Mouse (Mus musculus) mouse trophoblast stem cell (cell line): Measurements from ENCODE around the gene Slc9a2.

Experiments used
- in situ Hi-C, 2 experiments: fragments of 300-500 bp; cut with MseI, MboI; formaldehyde crosslinking; loops; 2 replicates in 1 of 2; 3 replicates in 1 of 2; pipeline ENCODE4 v1.15.1; 2025

Slc9a2 gene

GRCm38 (mm10) chr1:40784306-40784705 is 103.9 kb downstream of the Slc9a2 start:
- in situ Hi-C loops, result no loop called here

GRCm38 (mm10) chr1:40785876-40786445 is 105.6 kb downstream of the Slc9a2 start:
- in situ Hi-C loops, result no loop called here

- in situ Hi-C loops, result no loop called here
These were observed 108.6 kb downstream of the Slc9a2 start for GRCm38 (mm10) chr1:40788956-40789355.

- in situ Hi-C loops, result no loop called here
These were observed 109.4 kb downstream of the Slc9a2 start for GRCm38 (mm10) chr1:40789666-40790233.

DNA sequence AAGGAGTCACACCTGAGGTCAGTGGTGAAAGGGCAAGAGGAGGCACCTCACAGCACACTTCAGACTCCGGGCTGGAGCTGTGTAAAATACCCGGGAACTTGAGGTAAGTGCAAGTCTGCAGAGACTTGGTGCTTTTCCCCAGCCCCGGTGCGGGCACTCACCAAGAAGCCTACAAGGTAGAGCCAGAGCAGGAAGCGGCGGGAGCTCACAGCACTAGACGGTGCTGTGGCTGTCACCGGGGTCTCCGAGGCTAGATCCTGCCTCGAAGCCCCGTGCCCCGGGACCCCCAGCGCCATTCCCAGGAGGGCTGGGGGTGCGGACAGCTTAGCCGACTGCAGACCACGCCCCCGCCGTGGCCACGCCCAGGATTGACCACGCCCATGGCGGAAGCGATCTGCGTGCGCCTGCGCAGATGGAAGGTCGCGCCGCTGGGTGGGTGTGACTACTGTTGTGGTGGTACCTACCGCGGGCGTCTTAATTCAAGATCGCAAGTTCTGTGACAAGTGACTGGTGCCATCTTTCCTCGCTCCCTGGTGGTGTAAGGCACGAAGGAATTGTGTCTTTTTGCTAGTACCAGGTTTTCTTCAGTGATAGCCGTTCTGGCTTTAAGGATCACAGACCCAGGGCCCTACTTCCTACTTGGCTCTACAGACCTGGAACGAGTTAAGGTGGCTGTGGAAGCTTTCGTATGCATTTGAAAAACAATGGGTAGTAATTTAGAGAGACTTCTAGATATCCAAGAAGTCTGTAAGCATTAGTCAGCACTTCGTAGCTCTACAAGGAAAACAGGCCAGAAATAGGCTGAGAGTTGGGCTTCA is 110.2 kb downstream of the Slc9a2 start, which contains the start of gene Mfsd9:
TSS of gene Mfsd9 (minus strand) at position 364 of the 818 bp plus-strand sequence.
- in situ Hi-C loops, result no loop called here

DNA sequence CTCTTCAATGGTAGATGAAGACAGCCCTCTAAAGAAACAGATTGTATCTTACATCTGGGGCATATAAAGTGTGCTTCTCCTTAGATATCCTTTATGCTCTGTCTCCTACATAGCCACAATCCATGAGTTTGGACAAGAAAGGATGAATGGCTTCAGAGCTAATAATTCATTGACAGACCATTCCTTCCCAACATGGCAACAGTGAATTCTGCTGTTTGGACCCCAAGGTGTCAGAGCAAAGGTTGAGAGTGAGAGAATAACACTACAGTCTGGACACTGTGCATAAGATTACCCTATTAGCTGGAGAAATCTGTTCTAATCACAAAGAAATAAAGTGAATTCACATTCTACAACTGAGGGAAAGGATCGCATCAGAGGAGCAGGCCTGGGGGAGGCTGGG is 115.1 kb downstream of the Slc9a2 start:
- in situ Hi-C loops, result no loop called here

- in situ Hi-C loops, result no loop called here
These were observed 117.0 kb downstream of the Slc9a2 start for GRCm38 (mm10) chr1:40797348-40797747.

DNA sequence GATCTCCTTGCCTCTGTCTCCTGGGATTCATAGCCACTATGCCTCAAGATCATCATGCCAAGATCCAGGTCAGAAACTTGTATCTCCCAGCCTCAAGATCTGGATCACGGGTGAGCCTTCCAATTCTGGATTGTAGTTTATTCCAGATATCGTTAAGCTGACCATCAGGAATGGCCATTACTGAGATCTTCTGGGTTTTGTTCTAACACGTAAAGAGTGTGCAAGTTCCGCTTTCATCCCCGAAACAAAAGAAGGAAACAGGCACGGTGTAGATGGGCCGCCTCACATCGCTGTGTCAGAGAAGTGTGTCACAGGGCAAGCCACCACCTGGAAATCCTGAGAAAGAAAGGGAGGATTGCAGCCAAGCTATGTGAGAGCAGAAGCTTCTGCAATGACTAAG is 118.7 kb downstream of the Slc9a2 start:
- in situ Hi-C loops, result no loop called here

DNA sequence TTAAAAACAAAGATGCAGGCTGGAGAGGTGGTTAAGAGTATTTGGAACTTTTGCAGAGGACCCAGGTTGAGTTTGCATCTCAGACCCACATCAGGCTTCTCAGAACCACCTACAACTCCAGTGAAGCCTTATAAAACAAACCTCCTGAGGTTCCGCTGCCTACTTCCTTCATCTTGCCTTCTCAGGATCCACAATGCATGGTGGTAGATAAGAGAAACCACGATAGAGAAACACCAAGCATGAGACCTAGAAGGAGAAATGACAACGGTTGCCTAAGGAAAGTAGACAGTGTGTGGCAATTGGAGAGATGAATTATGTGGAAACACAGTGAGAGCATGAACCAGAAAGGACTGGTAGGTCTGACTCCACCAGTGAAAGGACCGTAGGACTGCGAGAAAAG is 120.5 kb downstream of the Slc9a2 start:
- in situ Hi-C loops, result loop anchor here in 1 of 2 experiments (5.0 kb wide), 1 partner anchor 41 kb away; no protein-coding TSS in a partner anchor

DNA sequence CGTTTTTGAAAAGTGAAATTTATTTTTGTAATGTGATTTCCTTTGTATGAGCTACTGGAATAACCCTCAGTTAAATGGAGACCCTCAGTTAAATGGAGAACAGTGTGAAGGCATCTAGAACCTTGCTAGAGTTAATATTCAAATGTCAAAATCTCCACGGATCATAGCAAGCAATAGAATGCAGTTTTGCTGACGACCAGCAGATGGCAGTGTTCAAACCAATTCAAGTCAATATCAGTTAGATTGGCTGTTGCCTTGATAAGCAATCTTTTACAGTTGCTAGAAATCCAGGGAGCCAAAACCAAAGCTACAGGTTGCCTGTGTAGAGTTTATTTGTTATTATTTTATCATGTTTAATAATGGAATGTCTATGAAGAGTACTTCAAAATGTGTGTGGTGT is 122.4 kb downstream of the Slc9a2 start:
- in situ Hi-C loops, result loop anchor here in 1 of 2 experiments (5.0 kb wide), 1 partner anchor 40 kb away; no protein-coding TSS in a partner anchor

DNA sequence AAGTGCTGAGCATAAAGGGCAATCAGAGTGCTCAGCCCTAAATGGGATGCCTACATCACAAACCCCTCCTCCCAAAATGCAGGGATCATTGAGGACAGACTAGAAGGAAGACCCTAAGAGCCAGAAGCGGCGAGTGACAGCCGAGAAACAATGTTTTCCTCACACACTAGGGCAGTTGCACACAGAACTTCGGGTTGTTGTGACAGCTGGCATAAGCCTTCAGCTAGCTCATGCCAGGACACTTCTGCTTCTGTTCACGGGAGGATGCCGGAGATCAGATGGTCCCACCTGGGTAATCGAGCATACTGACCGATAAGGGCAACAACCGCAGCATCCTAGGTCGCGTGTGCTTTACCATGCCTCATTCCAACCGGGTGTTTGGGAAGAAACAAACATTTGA is 123.7 kb downstream of the Slc9a2 start:
- in situ Hi-C loops, result loop anchor here in 1 of 2 experiments (5.0 kb wide), 1 partner anchor 38 kb away; no protein-coding TSS in a partner anchor

DNA sequence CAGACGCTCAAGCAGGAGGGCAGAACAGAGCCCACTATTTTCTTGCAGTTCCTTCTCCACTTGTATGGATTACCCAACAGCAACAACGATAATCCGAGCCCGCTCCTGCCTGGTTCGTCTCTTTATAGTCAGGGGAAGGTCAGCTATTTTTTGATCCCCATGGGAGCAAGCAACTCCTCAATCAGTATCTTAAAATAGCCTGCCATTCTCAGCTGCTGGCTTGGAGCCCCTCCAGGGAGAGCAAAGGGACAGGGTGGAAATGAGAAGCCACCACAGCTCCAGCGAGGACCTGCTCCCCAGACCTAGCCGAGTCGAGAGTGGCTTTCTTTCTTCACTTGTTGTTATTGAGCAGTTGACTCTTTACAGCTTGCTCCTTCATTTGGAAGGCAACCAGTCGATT is 125.0 kb downstream of the Slc9a2 start, which contains the start of gene Tmem182:
TSS of gene Tmem182 (plus strand) at position 251 of the 400 bp plus-strand sequence.
- in situ Hi-C loops, result no loop called here

- in situ Hi-C loops, result no loop called here
These were observed 125.5 kb downstream of the Slc9a2 start for GRCm38 (mm10) chr1:40805891-40806290.

- in situ Hi-C loops, result no loop called here
These were observed 128.3 kb downstream of the Slc9a2 start for GRCm38 (mm10) chr1:40808643-40809042.

DNA sequence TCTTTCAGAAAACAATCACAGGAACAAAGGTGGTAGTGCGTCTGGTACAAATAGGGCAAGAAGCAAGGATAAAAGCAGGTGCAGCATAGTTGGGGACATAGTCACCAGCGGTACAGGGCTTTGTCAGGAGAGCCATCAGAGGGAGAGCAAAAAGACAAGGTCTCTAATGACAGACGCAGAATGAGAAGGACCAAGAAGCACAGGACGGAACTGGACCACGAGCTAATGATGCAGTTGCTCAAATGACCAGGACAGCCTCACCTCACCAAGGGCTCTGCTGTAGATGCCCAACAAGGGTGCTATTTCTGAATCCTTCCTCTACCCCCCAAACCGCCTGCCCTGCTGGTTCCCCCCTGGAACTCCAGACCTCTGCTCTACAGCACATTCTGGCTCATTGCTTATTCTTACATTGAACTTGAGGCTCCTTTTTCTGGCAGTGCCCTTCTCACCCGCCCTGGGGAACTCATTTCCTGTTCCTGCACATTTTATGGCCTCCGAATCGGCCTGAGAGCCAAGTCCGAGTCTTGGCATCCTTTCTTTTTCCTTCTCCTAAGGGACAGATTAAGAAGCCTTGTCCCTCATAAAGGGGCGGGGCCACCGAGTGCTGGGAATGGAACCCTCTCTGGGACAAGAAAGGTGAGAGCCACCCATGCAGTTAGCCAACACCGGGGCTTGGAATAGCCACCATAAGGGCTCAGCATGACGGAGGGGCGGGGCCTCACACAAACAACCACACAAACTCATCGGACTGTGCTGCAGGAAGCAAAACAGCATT is 134.9 kb downstream of the Slc9a2 start:
- in situ Hi-C loops, result no loop called here
